Mouse (Mus musculus) spleen, postnatal 14 days (tissue): ENCODE measurements at regions not wholly inside any gene's neighbourhood (a gene's known extent, or its start where the extent isn't known, plus 50 kb on each side); places are given as distances from the start of the nearest gene placed in this dataset.
"Not testable (repeated sequence)": the region's sequence is repeated elsewhere in the genome, so short reads cannot be mapped to it uniquely, and the experiment has no call there.

Experiments used
- DNase-seq, 2 experiments: peaks; one replicate each; pipeline ENCODE4 v3.0.0; 2021 to 2022; ENCODE audit warnings: low spot score in 2 of 2

GRCm38 (mm10) chr5:102123285-102123684 is 53.6 kb upstream of the Wdfy3 start:
- no peak for DNase-seq

GRCm38 (mm10) chr5:102126737-102127136 is 57.0 kb upstream of the Wdfy3 start:
- peak in 1 of 2 experiments; percentile 5 for DNase-seq

- DNase-seq: no peak
These were observed 78.3 kb upstream of the Wdfy3 start for GRCm38 (mm10) chr5:102147991-102148390.

- peak in 1 of 2 experiments; percentile 25 for DNase-seq
These were observed 79.9 kb upstream of the Wdfy3 start for GRCm38 (mm10) chr5:102149481-102150129.

- no peak for DNase-seq
These were observed 89.9 kb upstream of the Wdfy3 start for GRCm38 (mm10) chr5:102159621-102160020.

GRCm38 (mm10) chr5:102167981-102168380 is 98.3 kb upstream of the Wdfy3 start:
- DNase-seq: no peak

DNA sequence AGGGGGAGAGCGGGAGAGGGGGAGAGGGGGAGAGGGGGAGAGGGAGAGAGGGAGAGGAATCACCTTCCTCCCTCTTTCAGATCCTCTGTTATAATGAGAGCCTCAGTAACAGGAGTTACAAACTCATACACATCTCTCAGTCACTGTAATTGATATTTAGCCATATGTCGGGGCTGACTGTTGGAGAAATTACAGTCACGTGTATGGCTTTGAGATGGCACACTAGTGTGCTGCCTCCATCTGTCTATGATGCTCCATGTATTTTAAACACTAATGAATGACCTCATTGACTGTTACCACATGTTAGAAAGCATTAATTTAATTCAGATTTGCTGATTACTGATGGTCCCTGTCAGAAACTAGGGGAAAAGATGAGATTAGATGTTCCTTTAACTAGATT is 102.1 kb upstream of the Wdfy3 start:
- DNase-seq: no peak

DNA sequence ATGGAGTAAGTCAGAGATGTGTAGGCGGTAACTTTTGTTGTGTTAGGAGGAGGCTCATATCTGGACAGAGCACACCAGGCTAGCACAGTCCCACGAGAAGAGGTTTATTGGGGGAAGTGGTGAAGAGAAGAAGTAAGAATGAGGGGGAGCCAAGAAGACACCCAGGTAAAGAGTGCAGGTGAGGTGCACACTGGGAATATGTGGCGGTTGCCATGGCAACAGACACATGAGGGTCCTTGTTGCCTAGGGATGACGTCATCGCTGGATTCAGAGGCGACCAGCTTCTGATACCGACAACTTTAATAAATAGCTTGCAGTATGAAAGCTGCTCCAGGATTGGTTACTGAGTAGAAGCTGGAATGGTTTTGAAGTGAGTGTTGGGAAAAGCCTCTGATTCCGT is 110.5 kb upstream of the Wdfy3 start:
- DNase-seq: no peak

DNA sequence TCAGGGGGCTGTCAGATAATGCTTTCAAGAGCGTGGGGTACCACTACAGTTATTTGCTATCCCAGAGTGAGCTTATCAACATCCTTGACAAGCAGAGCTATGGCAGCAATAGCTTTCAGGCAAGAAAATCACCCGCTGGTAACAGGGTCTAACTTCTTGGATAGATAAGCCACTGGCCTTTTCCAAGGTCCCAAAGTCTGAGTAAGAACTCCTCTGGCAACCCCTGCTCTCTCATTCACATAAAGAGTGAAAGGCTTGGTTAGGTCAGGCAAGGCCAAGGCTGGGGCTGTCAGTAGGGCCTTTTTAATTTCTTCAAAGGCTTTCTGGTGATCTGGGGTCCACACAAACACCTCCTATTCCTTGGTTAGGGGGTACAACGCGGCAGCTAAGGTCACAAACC is 119.2 kb upstream of the Wdfy3 start:
- not testable (repeated sequence) for DNase-seq

DNA sequence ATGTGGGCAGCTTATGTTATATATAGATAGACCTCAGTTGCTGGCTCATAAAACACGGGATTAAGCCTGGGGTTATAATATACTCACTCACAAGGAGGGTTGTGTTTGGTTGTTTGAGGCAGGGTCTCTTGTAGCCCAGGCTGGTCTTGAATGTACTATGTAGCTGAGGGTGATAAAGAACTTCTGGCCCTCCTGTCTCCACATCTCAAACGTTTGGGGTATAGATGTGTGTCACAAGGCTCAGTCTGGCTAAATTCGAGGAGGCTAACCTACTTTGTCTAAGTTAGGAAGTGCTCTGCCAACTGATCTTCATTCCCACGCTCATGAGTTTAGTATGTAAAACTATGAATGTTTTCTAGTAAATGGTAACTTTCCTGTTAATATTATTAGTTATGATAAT is 136.7 kb upstream of the Wdfy3 start:
- DNase-seq: no peak

GRCm38 (mm10) chr5:102206953-102207352 is 137.2 kb upstream of the Wdfy3 start:
- DNase-seq: peak in 1 of 2 experiments; percentile 34

DNA sequence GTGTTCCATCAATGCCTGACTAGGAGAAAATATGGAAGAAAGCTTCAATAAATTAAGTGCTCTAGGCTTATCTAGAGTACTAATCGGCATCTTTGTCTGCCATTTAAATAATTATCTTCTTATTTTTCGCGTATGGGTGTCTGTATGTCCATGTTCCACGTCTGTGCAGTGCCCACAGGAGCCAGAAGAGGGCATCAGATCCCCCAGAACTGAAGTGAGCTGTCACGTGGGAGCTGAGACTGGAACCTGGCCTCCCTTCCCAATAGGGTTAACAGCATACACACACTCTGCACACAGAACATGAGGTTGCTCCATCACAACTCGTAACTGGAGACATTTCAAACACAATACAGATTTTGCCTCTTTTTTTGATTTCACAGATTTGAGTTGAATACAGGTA is 143.4 kb upstream of the Wdfy3 start:
- DNase-seq: no peak

DNA sequence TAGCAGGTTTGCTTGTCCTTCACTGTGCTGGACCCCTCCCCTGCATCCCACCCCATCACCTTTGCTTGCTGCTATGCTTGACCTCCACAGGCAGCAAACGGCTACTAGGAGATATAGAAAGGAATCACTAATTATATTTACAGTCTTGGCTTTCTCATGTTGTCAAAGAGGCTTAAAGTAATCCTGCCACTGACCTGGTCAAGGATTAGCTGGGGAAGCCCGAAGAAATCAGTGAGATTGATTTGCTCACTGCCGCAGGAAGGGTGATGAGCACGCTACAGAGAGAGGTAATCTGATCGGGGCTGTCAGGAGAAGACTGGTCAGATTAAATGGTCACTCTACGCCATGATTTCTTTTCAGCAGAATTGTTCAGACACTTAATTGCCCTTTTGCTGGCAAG is 157.4 kb upstream of the Wdfy3 start:
- DNase-seq: no peak

- no peak for DNase-seq
These were observed 172.9 kb upstream of the Wdfy3 start for GRCm38 (mm10) chr5:102242614-102243013.

DNA sequence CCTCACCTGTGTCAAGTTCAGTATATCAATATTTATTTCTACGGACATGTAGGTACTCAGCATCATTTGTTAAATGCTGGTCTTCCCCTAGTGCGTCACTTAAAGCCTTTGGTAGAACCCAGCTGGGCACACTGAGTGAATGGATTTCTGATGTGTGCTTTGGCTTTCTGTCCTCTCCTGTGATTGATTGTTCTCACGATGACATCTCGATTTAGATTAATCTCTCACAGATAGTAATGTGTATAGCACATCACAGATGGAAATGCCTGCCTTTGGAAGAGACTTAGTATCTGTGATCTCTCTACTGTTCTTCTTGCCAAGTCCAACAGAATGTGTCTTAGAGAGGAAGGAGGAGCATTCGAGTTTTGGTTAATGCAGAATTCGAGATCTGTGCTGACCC is 175.0 kb upstream of the Wdfy3 start:
- DNase-seq: no peak

DNA sequence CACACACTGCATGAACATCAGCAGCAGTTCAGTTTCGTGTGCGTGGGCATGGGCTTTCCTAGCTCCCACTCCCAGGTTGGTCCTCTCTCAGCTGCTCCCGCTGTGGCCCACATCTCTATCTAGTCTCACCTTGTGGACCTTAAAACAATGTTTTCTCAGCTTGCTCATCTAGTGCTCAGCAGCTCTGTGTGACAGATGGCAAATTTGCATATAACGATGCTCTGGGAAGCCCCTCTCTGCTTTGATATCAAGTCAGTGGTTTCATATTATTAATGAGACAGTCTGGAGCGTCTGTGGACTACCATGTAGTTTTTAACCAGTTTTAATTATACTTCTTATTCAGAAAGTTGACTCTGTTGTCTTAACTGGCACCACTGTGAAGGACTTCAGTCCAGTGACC is 179.0 kb upstream of the Wdfy3 start:
- no peak for DNase-seq

DNA sequence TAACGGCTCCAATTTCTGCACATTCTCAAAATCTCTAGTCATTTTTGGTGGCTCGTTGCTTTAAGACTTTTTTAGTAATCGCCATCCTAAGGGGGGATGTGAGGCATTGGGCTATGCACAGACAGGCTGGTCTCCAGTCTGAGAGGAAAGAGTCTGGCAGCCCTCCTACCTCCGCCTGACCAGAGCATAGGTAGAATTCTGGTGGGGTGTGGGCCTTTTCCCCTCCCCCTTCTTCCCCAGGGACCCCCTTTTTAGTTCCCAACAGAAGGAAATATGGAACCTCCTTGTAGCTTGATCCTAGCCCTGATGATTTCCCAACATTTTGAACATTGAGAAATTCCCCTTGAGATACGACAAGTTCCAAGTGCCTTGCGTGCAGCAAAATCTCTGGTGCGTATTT is 181.4 kb upstream of the Wdfy3 start:
- no peak for DNase-seq

GRCm38 (mm10) chr5:102253786-102254185 is 184.1 kb upstream of the Wdfy3 start:
- no peak for DNase-seq

DNA sequence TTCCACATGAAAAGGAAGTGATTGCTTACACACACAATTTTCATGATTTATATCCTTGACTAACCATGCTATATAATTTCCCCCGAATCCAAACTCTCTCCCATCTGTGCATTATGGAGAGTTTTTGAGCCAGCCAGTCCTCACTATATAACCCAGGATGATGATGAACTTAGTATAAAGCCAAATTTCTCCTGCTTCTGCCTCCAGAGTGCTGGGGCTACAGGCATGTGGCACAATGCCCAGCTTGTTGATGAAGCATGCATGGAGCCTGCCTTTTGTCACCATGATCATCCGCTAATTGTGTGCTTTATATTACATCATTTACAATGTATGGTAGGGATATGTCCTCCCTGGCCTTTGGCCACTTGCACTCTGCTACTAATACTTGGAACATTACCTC is 187.4 kb upstream of the Wdfy3 start:
- DNase-seq: no peak

DNA sequence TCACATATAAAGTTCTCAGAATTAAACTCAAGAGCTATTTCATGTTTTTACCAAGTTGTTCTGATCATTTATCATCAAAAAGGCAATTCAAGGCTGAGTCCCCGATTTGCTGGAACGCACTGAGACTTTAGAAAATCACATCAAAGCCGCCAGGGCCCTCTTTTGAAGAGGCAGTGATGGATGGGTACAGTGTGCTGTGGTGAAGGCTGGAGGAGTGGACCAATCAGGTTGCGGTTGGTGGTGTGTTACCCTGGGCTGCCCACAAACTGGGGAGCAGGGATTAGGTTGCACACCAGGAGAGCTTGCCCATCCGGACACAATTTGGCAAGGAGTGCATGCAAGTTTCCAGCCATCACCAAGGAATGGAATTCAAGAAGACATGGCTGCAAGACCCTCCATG is 191.9 kb upstream of the Wdfy3 start:
- no peak for DNase-seq

GRCm38 (mm10) chr5:102266451-102266850 is 196.7 kb upstream of the Wdfy3 start:
- DNase-seq: no peak

GRCm38 (mm10) chr5:102267150-102267549 is 197.4 kb upstream of the Wdfy3 start:
- no peak for DNase-seq

- DNase-seq: no peak
These were observed 199.5 kb upstream of the Wdfy3 start for GRCm38 (mm10) chr5:102269204-102269603.

DNA sequence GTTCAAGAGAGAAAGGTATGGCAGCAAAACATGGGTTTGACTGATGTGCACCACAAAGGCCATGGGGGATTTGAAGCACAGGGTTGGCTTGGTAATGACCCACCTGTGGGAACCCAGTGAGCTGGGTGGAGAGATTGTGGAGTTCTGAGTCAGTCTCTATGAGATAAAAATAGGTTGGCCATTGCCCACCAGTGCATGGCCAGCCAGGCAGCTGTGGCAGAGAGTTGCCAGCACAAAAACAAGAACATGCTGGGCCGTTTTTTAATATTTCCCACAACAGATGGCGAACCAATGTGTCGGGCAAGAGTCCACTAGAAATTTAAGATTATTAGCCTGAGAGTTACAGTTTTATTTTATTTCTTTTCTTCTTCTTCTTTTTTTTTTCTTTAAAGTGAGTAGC is 205.6 kb upstream of the Arhgap24 start:
- no peak for DNase-seq
